Mouse (Mus musculus) B cell, adult 62 days (primary cell): Measurements from ENCODE around the gene Rbm45. TPM values are rescaled to one million over a fixed set of nuclear protein-coding genes. Genes with fewer than 3 reads are reported as not detected.

Experiments
- total RNA-seq: library from RNA; stranded (reverse); gene quantifications from 4 replicates; pipeline ENCODE4 v1.2.4, GENCODE M21; 2023

The Rbm45 gene
- 31.9 to 36.6 TPM (median 35.9 TPM) in 4 replicates for total RNA-seq

GRCm38 (mm10) chr2:76369821-76370655 lies at the start of gene Rbm45:
Gene Rbm45 (plus strand): TSS chr2:76369984.

GRCm38 (mm10) chr2:76338215-76339156 lies 31.3 kb upstream of the Rbm45 start, which contains the start of gene Pde11a:
Gene Pde11a (minus strand): TSS chr2:76338774.

GRCm38 (mm10) chr2:76360226-76360625 lies 9.6 kb upstream of the Rbm45 start, which contains the start of gene Cyct:
Gene Cyct (minus strand): TSS chr2:76360450.

GRCm38 (mm10) chr2:76406151-76406936 lies 36.6 kb downstream of the Rbm45 start, which contains the start of gene Osbpl6:
Gene Osbpl6 (plus strand): TSS chr2:76406508.

Other genes starting within 250 kb of the Rbm45 start
- gene Pde11a, start 31.2 kb upstream of the Rbm45 start, total RNA-seq: 0.30 to 0.37 TPM in 2 of 4 replicates, not detected in the others
- gene Cyct, start 9.5 kb upstream of the Rbm45 start, total RNA-seq: not detected in 4 replicates
- 0.14 to 0.31 TPM (median 0.24 TPM) in 4 replicates for gene Osbpl6, start 36.5 kb downstream of the Rbm45 start, total RNA-seq